Mouse (Mus musculus) heart, postnatal 14 days (tissue): Measurements from ENCODE around the gene Wdcp. TPM values are rescaled to one million over a fixed set of nuclear protein-coding genes. Genes with fewer than 3 reads are reported as not detected.
"Not testable (repeated sequence)": the region's sequence is repeated elsewhere in the genome, so short reads cannot be mapped to it uniquely, and the experiment has no call there.

Experiments used
- DNase-seq, 2 experiments: peaks; one replicate each; pipeline ENCODE4 v3.0.0; 2021 to 2022
- intact Hi-C: fragments of 180-260 bp; cut with DNase I; formaldehyde crosslinking; loops from one replicate; pipeline ENCODE4 v1.15.1; 2025
- total RNA-seq, 2 experiments: library from RNA; stranded (reverse); gene quantifications; 2 replicates each; pipeline ENCODE4 v1.2.3; 2021

Gene Wdcp
- total RNA-seq, 2 experiments from 2014 or later, result 8.1 to 9.0 TPM

DNA sequence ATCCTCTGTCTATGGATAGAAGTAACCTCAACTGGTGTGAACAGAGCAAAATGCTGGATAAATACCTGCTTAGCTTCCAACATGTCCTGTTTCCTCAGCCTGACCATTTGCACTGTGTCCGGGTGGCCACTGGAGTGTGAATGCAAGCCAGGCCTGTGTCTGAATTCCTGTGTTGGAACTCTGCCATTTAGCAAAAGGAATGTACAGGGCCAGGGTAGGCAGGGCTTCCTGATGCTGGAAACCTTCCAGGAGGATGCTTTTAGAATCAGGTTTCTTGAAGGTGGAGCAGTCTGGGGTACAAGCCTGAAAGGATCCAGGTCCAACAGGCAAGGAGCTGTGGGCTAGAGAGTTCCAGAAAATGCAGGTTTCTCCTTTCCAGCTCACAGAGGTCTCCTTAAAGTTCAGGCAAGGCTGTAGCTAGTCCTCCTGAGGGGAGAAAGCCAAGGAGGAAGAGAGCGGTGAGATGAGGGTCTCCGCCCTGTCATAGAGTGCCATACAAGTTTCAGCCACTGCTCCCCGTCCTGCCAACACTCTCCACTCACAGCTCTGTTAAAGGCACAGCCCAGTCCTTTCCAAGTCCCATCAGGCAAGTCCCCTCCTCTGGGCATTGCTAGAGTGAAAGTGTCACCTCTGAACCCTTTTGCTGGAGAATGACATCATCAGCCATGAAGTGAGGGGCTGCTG lies 20.7 kb downstream of the Wdcp start:
- peak in 1 of 2 experiments; percentile 47 for DNase-seq
- intact Hi-C loops, result loop anchor here (5.0 kb wide), 1 partner anchor 44 kb away; the partner anchor contains the start of gene Ubxn2a

DNA sequence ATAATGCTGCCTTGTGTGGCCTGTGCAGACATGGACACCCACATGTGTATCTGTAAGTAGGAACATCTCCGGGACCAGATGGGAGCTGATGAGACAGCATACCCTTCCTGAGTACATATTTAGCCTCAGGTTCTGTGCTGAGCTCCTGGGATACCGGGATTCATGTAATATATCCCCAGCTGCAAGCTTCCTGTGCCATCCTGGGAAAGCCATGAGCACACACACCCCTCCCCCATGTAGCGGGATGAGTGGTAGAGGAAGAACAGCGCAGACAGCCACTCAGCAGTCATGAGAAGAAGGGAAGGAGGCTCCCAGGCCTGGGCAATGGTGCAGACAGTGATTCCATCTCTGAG lies 21.2 kb downstream of the Wdcp start:
- no peak for DNase-seq
- intact Hi-C loops, result loop anchor here (5.0 kb wide), 1 partner anchor 43 kb away; the partner anchor contains the start of gene Ubxn2a

DNA sequence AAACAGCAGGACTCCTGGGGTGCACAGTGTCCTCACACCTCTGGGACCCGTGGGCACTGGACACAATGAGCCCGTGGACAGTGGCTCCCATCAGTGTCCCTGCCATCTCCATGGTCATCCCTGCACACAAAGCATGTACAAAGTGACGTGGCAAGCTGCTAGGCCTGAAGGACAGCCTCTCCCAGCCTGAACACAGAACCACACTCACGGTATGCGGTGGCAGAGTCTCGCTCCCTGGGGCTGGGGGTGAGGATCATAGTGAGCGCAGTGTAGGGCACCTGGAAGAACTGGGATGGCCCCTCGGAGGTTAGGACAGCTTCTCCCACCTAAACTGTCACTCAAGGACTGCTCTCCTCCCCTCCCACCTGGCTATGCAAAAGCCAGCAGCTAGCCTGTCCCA lies 25.8 kb downstream of the Wdcp start:
- DNase-seq, result no peak
- intact Hi-C loops, result no loop called here

DNA sequence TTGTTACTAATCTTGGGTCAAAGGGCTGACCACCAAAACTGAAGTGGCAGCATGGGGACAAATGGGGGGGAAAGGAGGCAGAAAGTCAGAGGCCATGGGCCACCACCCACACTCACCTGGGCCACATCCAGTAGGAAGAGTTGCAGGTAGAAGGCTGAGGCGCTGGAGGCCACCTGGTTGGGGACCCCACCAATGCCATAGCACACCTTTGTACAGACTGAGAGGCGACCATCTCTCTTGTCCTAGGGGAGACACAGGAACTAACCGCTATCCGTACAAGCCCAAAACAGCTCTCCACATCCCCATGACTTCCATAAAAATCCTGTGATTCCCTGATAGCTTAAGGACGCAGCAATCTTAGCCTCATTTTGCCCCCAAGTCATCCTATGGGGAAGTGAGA lies 28.2 kb downstream of the Wdcp start:
- no peak for DNase-seq
- intact Hi-C loops, result loop anchor here (10.0 kb wide), 1 partner anchor 104 kb away; no protein-coding TSS in a partner anchor

DNA sequence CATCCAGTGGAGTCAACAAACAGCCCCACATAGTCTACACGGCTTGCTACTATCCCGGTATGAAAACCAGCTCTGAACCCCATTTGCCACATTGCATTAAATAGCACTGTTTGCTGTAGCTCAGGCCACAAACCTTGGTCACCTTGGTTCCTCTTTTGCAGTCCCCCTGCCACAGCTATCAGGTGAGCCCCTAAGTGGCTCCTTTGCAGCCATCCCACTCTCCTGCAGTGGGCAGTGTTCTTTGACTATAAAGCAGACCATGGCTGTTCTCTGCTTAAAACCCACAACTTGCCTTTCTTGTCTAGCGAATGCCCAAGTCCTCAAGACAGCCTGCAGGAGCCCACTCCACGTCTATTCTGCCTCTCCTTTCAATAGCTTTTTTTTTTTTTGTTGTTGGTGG lies 29.2 kb downstream of the Wdcp start:
- DNase-seq, result no peak
- intact Hi-C loops, result loop anchor here (10.0 kb wide), 1 partner anchor 103 kb away; no protein-coding TSS in a partner anchor

DNA sequence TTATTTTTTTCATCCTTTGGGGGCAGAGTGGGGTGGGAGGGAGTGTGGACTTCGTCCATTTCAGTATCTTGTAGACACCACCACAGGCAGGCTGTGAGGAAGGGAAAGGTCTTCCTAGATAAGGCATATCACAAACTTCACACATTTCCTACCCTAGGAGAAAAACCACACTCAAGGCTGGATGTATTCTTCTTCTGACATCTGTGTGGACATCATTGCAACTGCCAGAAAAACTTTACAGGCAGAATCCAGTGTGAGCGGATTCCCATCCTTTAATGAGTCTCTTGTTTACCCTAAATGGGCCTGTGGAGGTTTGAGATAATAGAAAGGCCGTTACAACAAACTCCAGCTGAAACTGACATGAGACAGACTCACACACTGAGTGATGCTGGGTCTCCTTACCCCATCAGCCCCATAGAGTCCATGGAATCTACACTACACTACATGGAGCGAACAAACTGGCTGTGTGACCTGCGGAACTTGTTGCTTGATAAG lies 29.9 kb downstream of the Wdcp start:
- intact Hi-C loops, result loop anchor here (10.0 kb wide), 1 partner anchor 102 kb away; no protein-coding TSS in a partner anchor
- no peak for DNase-seq

DNA sequence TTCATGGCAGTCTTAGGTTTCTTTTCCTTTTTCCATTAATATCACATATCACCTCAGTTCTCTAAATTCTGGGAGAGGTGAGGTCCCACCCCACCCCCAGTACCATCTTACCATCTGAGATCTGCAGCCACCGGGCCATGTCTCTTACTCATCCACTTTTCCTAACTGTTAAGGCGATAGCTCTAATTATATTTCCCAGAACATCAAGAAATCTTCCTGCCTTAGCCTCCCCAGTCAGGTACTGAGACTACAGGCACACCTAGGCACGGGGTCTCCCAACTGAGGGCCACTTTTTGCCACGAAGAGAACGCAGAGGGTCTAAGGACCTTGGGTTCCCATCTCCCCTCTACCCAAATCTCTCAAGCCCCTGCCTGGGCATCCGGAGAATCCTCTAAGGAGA lies 30.4 kb downstream of the Wdcp start:
- no peak for DNase-seq
- intact Hi-C loops, result loop anchor here (10.0 kb wide), 1 partner anchor 101 kb away; no protein-coding TSS in a partner anchor

DNA sequence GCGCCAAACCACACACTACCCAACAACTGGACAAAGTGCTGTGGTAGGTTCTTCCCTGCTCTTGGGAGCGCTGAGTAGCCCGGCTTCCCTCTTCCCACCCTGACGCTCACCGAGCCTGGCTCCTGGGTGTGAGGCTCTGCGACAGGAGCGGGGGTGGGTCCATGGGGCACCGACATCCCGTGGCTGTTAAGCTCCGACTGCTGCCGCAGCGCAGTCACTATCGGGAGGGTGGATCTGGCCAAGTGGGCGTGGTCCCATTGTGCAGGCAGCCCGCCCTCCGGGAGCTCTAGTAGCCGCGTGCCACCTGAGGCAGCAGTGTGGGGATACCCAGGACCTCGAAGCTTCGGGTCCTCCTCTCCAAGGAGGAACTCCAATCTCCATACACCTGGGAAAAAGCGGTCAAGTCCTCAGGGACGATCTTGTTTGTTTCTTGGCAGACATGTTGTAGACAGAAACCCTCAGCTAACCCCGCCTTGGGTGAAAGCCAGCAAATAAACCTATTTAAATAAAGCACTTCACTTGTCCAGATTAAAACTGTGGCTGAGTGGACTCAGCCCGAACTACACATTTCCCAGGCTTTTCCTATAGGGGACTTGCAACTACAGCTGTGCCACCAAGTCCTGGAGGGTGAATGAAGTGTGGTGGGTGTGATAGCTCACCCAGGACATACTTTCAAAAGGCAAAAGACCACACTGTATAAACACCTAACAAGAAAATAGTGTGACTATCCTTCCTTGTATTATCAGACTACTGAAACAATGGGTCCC lies 31.2 kb downstream of the Wdcp start, which contains the start of gene Mfsd2b:
Gene Mfsd2b, minus strand, starts transcription at position 199 of the 767 bp plus-strand sequence.
- intact Hi-C loops, result loop anchor here (10.0 kb wide), 1 partner anchor 100 kb away; no protein-coding TSS in a partner anchor
- DNase-seq, result peak; percentile 67 to 73

DNA sequence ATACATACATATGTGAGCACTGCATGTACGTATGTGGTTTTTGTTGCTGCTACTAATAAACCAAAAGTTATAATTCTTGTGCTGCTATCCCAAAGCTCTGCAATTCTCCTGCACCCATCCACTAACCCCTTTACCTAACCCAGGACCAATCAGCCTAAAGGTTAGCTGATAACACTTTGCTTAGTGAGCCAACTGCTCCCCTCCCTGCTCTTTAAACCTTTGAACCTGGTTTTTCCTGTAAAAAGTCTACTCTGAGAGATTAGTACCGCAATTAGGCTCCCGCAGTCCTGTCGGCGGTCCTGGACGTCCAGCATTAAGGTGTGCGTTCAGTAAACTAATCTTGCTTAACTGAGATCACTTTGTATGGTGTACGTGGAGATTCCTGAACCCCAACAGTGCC lies 32.5 kb downstream of the Wdcp start:
- intact Hi-C loops, result loop anchor here (10.0 kb wide), 1 partner anchor 99 kb away; no protein-coding TSS in a partner anchor
- no peak for DNase-seq

DNA sequence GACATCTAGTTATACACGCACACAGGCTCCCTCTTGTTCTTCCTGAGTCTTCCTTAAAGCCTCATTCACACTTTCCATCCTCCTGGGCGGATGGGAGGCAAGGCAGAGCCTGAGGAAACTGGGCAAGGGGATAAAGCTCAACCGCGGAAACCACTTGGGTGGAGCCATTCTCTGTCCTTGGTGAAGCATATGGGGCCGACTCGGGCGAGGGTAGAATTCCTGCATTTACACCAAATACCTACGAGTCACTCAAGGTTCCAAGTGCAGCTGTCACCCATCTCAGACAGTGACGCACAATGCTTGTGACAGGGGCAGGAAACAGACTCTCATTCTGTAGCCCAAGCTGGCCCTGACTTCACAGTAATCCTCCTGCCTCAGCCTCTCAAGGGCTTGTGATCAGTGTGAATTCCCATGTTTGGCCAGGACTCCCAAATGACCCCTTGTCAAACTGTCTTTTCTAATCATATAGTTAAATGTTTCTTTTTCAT lies 35.2 kb downstream of the Wdcp start:
- DNase-seq, result no peak
- intact Hi-C loops, result loop anchor here (10.0 kb wide), 1 partner anchor 96 kb away; no protein-coding TSS in a partner anchor

DNA sequence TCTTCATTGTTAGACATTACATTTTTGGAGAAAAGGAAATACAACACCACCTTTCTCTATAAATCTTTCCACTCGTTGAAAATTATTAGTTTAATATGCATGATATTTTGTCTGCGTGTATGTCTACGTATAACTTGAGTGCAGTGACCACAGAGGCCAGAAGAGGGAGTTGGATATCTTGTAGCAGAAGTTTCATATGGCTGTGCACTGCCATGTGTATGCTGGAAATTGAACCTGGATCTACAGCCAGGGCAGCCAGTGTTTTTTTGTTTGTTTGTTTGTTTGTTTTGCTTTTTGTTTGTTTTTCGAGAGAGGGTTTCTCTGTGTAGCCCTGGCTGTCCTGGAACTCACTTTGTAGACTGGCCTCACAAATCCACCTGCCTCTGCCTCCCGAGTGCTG lies 35.9 kb downstream of the Wdcp start:
- intact Hi-C loops, result loop anchor here (10.0 kb wide), 1 partner anchor 96 kb away; no protein-coding TSS in a partner anchor
- DNase-seq, result no peak

DNA sequence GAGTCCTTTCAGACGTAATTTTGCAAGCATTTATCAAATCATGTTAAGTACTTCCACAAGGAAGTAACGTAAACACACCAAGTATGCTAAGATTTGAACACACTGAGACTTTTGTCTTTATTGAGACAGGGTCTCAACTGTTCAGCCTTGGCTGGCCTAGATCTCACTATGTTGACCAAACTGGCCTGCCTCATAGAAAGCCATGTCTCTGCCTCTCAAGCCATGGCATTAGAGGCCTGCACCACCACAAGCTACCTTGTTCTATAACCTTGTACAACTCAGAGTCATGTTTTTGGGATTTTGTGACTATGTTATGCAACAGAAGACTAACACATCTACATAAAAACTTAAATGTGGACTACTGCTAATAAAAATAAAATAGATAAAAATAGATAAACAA lies 39.0 kb downstream of the Wdcp start:
- DNase-seq, result no peak
- intact Hi-C loops, result no loop called here

DNA sequence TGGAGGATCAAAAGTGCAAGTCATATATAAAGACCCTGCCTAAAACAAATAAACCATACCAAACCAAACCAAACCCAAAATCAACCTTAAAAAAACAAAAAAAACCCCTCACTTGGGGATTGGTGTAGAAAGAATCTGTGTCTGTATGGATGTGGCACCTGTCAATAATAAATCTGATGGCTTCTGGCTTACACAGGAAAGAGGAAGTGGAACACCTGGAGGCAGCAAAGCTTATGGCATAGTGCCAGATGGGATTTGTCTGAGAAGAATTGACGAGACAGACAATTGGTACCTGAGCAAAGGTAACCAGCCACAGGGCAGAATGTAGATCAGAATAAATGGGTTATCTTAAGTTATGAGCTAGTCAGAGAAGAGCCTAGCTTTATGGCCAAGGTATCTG lies 42.0 kb downstream of the Wdcp start:
- no peak for DNase-seq
- intact Hi-C loops, result no loop called here

DNA sequence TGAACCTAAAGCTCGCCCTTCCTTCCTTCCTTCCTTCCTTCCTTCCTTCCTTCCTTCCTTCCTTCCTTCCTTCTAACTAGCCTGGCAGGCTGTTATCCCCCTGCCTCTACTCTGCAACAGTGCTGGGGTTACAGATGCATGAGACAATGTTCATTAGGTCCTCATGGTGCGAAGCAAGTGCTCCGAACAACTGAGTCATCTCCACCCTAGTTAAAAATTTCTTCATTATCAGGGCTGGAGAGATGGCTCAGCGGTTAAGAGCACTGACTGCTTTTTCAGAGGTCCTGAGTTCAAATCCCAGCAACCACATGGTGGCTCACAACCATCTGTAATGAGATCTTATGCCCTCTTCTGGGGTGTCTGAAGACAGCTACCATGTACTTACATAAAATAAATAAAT lies 43.5 kb downstream of the Wdcp start:
- intact Hi-C loops, DNase-seq: not testable (repeated sequence)

DNA sequence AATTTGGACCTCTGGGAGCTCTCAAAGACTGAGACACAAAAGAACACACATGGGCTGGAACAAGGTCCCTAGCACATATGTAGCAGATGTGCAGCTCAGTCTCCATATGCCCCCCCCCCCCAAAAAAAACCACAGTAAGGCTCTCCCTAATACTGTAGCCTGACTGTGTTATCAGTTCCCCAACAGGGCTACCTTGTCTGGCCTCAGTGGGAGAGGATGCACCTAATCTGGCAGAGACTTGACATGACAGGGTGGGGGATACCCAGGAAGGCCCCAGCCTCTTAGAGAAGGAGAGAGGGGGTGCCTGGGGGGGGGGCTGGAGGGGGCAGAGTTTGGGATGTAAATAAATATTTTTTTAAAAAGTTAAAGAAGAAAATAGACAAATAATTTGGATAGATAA lies 45.6 kb downstream of the Wdcp start:
- intact Hi-C loops, result no loop called here
- no peak for DNase-seq

DNA sequence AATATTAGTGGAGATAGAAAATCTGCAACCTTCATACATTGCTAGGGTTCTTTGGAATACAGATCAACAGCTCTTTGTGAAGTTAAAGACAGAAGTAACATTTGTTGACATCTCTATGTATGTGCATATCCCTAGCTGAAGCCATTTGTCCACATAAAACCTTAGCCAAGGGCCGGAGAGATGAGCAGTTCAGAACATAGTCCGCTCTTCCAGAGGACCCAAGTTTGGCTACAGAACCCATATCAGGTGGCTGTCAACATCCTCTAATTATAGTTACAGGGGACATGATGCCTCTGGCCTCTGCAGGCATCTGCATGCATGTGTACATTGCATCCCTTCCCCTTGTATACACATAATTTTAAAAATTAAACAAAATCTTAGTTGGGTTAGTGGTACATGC lies 46.1 kb downstream of the Wdcp start:
- intact Hi-C loops, result no loop called here
- no peak for DNase-seq

DNA sequence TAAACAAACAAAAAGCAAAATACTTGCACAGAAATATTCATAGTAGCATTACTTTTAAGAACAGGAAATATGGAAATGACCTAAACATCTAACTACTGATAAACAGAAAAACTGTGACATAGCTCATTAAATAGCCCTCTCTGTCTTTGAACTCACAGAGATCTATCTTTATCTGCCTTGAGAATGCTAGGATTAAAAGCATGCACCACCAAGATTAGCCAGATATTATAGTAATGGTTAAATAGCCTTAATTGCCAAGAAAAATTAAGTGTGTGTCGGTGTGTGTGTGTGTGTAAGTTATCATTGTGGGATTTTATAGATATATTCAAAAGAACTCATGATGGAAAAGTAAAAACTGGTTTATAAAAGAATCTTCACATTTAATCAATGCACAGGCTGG lies 46.8 kb downstream of the Wdcp start:
- intact Hi-C loops, result no loop called here
- DNase-seq, result no peak

DNA sequence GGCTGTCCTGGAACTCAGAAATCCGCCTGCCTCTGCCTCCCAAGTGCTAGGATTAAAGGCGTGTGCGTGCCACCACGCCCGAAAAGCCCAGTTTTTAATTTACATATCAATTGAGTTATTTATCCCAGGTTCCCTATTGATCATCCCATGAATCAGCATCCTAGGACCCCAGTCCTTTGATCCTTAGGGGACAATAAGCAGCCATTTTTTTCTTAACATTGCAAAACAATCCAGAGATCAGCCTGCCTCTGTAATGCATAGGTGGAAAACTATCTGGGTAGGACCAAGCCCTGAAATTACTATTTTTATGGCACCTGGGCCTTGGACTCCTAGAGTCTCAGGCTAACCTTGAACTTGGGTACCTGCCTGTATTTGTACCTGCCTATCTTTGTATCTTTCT lies 54.9 kb downstream of the Wdcp start:
- DNase-seq, result no peak
- intact Hi-C loops, result no loop called here

DNA sequence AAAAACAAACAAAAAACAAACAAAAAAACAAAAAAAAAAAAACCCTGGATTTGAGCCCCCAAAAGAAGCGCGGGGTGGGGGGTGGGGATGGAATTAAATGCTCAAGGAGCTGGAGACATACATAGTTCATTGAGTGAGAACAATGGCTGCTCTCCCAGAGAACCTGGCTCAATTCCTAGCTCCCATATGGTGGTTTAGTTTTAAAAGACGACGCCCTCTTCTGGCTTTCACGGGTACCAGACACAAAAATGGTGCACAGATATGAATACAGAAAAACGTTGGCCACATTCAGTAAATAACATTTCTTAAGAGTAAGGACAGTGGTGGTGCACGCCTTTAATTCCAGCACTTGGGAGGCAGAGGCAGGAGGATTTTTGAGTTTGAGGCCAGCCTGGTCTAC lies 62.8 kb downstream of the Wdcp start:
- intact Hi-C loops, result loop anchor here (5.0 to 10.0 kb wide), 2 partner anchors 44 to 1331 kb away; partner anchors contain the start of gene Dtnb
- no peak for DNase-seq

DNA sequence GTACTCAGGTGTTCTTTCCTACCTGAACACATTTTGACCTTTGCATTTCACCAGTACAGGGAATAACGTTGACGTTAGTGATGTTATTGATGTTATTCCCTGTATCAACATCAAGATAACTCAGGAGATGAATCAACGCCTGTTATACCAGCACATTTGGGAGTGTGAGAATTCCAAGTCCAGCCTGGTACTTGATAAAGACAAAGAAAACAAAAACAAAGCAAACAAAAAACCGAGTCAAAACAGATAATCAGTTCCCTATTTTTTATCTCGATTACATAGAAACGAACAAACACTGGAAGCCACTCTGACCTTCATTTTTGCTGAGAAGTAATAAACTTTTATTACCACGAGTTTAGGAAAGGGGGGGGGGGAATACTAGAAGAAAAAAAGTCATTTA lies 63.4 kb downstream of the Wdcp start:
- intact Hi-C loops, result loop anchor here (5.0 to 10.0 kb wide), 2 partner anchors 44 to 1332 kb away; partner anchors contain the start of gene Dtnb
- no peak for DNase-seq
